Mouse (Mus musculus) layer of hippocampus, adult 9-10 months (tissue): ENCODE results near the gene Kcnip1.

Source experiments
- DNase-seq: peaks from one replicate; pipeline ENCODE4 v3.0.0; 2022; ENCODE audit warnings: low spot score

The Kcnip1 gene

GRCm38 (mm10) chr11:33992938-33993337 lies at the start of gene Kcnip1:
TSS of gene Kcnip1 (minus strand) at chr11:33993152.
- no peak for DNase-seq

- DNase-seq, result no peak
These were observed 47.1 kb upstream of the Kcnip1 start for GRCm38 (mm10) chr11:34040061-34040460.

- no peak for DNase-seq
These were observed 43.1 kb upstream of the Kcnip1 start for GRCm38 (mm10) chr11:34035909-34036658.

- DNase-seq, result no peak
These were observed 41.8 kb upstream of the Kcnip1 start for GRCm38 (mm10) chr11:34034794-34035193.

GRCm38 (mm10) chr11:34034008-34034505 lies 41.1 kb upstream of the Kcnip1 start:
- DNase-seq, result no peak

GRCm38 (mm10) chr11:34031015-34031805 lies 38.3 kb upstream of the Kcnip1 start:
- no peak for DNase-seq

GRCm38 (mm10) chr11:34029658-34030057 lies 36.7 kb upstream of the Kcnip1 start:
- no peak for DNase-seq

GRCm38 (mm10) chr11:34025091-34025490 lies 32.1 kb upstream of the Kcnip1 start:
- no peak for DNase-seq

- no peak for DNase-seq
These were observed 19.2 kb upstream of the Kcnip1 start for GRCm38 (mm10) chr11:34012007-34012652.

- DNase-seq, result no peak
These were observed 17.9 kb upstream of the Kcnip1 start for GRCm38 (mm10) chr11:34010859-34011172.

GRCm38 (mm10) chr11:34010133-34010858 lies 17.3 kb upstream of the Kcnip1 start:
- no peak for DNase-seq

GRCm38 (mm10) chr11:34009316-34010087 lies 16.6 kb upstream of the Kcnip1 start:
- DNase-seq, result no peak

- no peak for DNase-seq
These were observed 15.8 kb upstream of the Kcnip1 start for GRCm38 (mm10) chr11:34008702-34009101.

GRCm38 (mm10) chr11:34008214-34008613 lies 15.3 kb upstream of the Kcnip1 start:
- no peak for DNase-seq

- no peak for DNase-seq
These were observed 14.7 kb upstream of the Kcnip1 start for GRCm38 (mm10) chr11:34007616-34008015.

GRCm38 (mm10) chr11:34002593-34002965 lies 9.6 kb upstream of the Kcnip1 start:
- no peak for DNase-seq

GRCm38 (mm10) chr11:34001938-34002592 lies 9.1 kb upstream of the Kcnip1 start:
- DNase-seq, result no peak

GRCm38 (mm10) chr11:34000416-34000815 lies 7.5 kb upstream of the Kcnip1 start:
- DNase-seq, result no peak

GRCm38 (mm10) chr11:33998244-33998643 lies 5.3 kb upstream of the Kcnip1 start:
- DNase-seq, result no peak

GRCm38 (mm10) chr11:33993496-33993895 lies 544 bp upstream of the Kcnip1 start:
- DNase-seq, result no peak

- no peak for DNase-seq
These were observed 3.0 kb downstream of the Kcnip1 start for GRCm38 (mm10) chr11:33990002-33990401.
